In genomic region chr3:101797830-101798709, GRCm38 (mm10) we compare ENCODE assay signal across 10 mouse cellular contexts. TPM values are rescaled to one million over a fixed set of nuclear protein-coding genes. Genes with fewer than 3 reads are reported as not detected.
DNase-seq lines count a peak whose midpoint lies in the region; ATAC-seq and TF ChIP-seq lines count a peak whose summit lies in the region.
"Had no signal": no experiment of that assay in that cellular context is flagged by ENCODE, and none has a peak within 500 bp of the region (broad histone marks: within the 10 kb centered on the region; RNA-seq: fewer than 3 reads in every experiment).

No protein-coding gene starts in this region.

- no peak overlapping the region for H3K4me2 ChIP-seq in neural tube, embryonic 12.5 days (replicated peaks)
- H3K4me2 ChIP-seq in limb, embryonic 14.5 days (replicated peaks; ENCODE audit: low read depth, low read length, severe bottlenecking), result no peak overlapping the region

- H3K4me3 ChIP-seq in neural tube, embryonic 12.5 days, result no peak overlapping the region
- H3K4me3 ChIP-seq in limb, embryonic 14.5 days (replicated peaks; ENCODE audit: low read length), result no peak overlapping the region

- H3K36me3 ChIP-seq in neural tube, embryonic 12.5 days, result no peaks in the 10 kb centered on the region
- H3K36me3 ChIP-seq in limb, embryonic 14.5 days (ENCODE audit: control insufficient read depth, insufficient read depth, low read length), result no peaks in the 10 kb centered on the region

- H3K27me3 ChIP-seq in neural tube, embryonic 12.5 days (replicated peaks), result no peaks in the 10 kb centered on the region
- no peaks in the 10 kb centered on the region for H3K27me3 ChIP-seq in limb, embryonic 14.5 days (ENCODE audit: control insufficient read depth, insufficient read depth, low read length)

- no peak overlapping the region for H3K9ac ChIP-seq in neural tube, embryonic 12.5 days
- H3K9ac ChIP-seq in limb, embryonic 14.5 days (ENCODE audit: low read depth, low read length, severe bottlenecking), result no peak overlapping the region

- DNase-seq in heart, adult 18-20 months, result peak; percentile 25 to 35
- no peak for DNase-seq in heart, adult 8-10 months (ENCODE audit: low spot score)
- DNase-seq in neural tube, embryonic 10.5 days (ENCODE audit: extremely low spot score, low spot score), result no peak
- DNase-seq in limb, embryonic 14.5 days (ENCODE audit: low spot score), result peak; percentile 68
- no peak for DNase-seq in spleen, adult 12 weeks (ENCODE audit: low spot score)
- DNase-seq in urinary bladder, postnatal 25 days (ENCODE audit: low spot score), result no peak
- no peak for DNase-seq in embryo, embryonic 9.5 days (ENCODE audit: extremely low spot score)
- DNase-seq: adrenal gland, adult 2 months; embryo, embryonic 11 days had no signal

- peaks cover 24% of the 10 kb centered on the region for H3K4me1 ChIP-seq in neural tube, embryonic 12.5 days
- peaks cover 27% of the 10 kb centered on the region for H3K4me1 ChIP-seq in limb, embryonic 14.5 days (ENCODE audit: control insufficient read depth, insufficient read depth, low read length)

- 56% methylated on average over 15 of the region's 15 CpGs for WGBS in neural tube, embryonic 12.5 days
- 47% methylated on average over 15 of the region's 15 CpGs for WGBS in limb, embryonic 14.5 days

- no peak for TF ChIP-seq POLR2A in limb, embryonic 14.5 days (IDR thresholded peaks at IDR 0.05; ENCODE audit: borderline replicate concordance, extremely low read depth, insufficient read depth, insufficient read length)

- H3K9me3 ChIP-seq in neural tube, embryonic 12.5 days, result no peaks in the 10 kb centered on the region
- H3K9me3 ChIP-seq in limb, embryonic 14.5 days (ENCODE audit: control insufficient read depth, low read length), result no peaks in the 10 kb centered on the region

- H3K27ac ChIP-seq in neural tube, embryonic 12.5 days, result no peak overlapping the region
- 0 out of 2 replicates have a peak overlapping the region, but pooled peaks have one; percentile 15 for H3K27ac ChIP-seq in limb, embryonic 14.5 days (replicated peaks; ENCODE audit: low read depth, low read length)

- peak; percentile 30; the same call in 1 of the 2 replicates for ATAC-seq in neural tube, embryonic 12.5 days (ENCODE audit: low FRiP score, low read depth)
- peak; percentile 53; the same call in 1 of the 2 replicates for ATAC-seq in limb, embryonic 14.5 days (ENCODE audit: low FRiP score, low read depth)

RNA-seq across cellular contexts. Expression of gene Mab21l3, which starts 50.7 kb away (rescaled TPM):
- total RNA-seq in heart, adult 18-20 months (2021), result under 1 TPM in 1 of 2 experiments, not detected in 1; 0.13 TPM
- total RNA-seq in heart, adult 8-10 months (2022), result not detected
- 0.40 and 0.77 TPM in 2 replicates for polyA plus RNA-seq in neural tube, embryonic 12.5 days (2016; fragmentation: Nextera tagmentation; extraction: Ambion mirVana)
- 2.9 TPM in 2 replicates for polyA plus RNA-seq in limb, embryonic 14.5 days (2012; rRNA removed)
- 0.90 and 1.5 TPM in 2 replicates for polyA plus RNA-seq in limb, embryonic 14.5 days (2014; fragmentation: Nextera tagmentation; extraction: Ambion mirVana)

Comparison
In these comparisons a context has a peak if more than half of its experiments do, and no peak if none do; other contexts are left out.
1. DNase-seq: peak in heart, adult 18-20 months (2 of 2) and limb, embryonic 14.5 days (single experiment); none in heart, adult 8-10 months (single experiment), neural tube, embryonic 10.5 days (single experiment), spleen, adult 12 weeks (single experiment), urinary bladder, postnatal 25 days (single experiment) and embryo, embryonic 9.5 days (single experiment).